In the genomic region with DNA sequence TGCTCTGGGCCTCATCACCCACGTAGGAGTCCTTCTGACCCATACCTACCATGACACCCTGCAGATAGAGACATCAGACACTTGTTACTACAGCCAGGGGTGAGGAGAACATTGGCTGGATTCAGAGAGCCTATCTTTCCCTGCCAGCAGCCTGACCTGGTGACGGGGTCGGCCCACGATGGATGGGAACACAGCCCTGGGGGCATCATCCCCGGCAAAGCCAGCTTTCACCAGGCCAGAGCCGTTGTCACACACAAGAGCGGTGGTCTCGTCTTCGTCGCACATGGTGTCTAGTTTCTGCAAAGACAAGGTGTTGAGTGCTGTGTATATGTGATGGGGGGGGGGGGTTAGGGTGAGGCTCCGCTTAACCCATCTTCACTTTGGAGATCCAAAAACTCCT, we compare ENCODE assay signal across 13 mouse cellular contexts.
"Had no signal": no experiment of that assay in that cellular context is flagged by ENCODE, and none has a peak within 500 bp of the region (broad histone marks: within the 10 kb centered on the region; RNA-seq: fewer than 3 reads in every experiment).

No protein-coding gene starts in this region.

- H3K27ac ChIP-seq: kidney, postnatal 0 days; liver, embryonic 12.5 days; midbrain, embryonic 12.5 days; stomach, postnatal 0 days had no signal

- H3K4me3 ChIP-seq: liver, embryonic 12.5 days; megakaryocyte, embryonic 14.5 days had no signal

- H3K9ac ChIP-seq: liver, embryonic 12.5 days; lung, embryonic 14.5 days; midbrain, embryonic 12.5 days had no signal

- DNase-seq: kidney, postnatal 36 days; lung, embryonic 14.5 days; lung, postnatal 10 days; lung, postnatal 4 days; right cerebral cortex, adult 18-20 months; right cerebral cortex, postnatal 25 days; thymus, postnatal 4 days had no signal

- ATAC-seq: liver, embryonic 12.5 days had no signal

- H3K36me3 ChIP-seq: neural tube, embryonic 15.5 days had no signal

- H3K4me2 ChIP-seq: liver, embryonic 12.5 days; lung, embryonic 14.5 days had no signal

- H3K9me3 ChIP-seq: liver, embryonic 12.5 days; midbrain, embryonic 12.5 days; neural tube, embryonic 15.5 days had no signal
